Mouse (Mus musculus) liver, postnatal 0 days (tissue): ENCODE data around the gene Scml4.

Experiments used
- CTCF ChIP-seq: sonication (generic); IDR thresholded peaks from 2 replicates; pipeline ENCODE4 v1.5.1; 2016; ENCODE audit warnings: antibody characterized with exemption, low read depth
- EP300 ChIP-seq: IDR thresholded peaks from 2 replicates; pipeline ENCODE4 v1.6.1; 2016; ENCODE audit warnings: antibody characterized with exemption, low read depth, mild to moderate bottlenecking

- no peak for TF ChIP-seq CTCF
- no peak for TF ChIP-seq EP300
These were observed 9.3 kb downstream of the Scml4 start for GRCm38 (mm10) chr10:42869467-42869866.
